Mouse (Mus musculus) lung, adult 2 months (tissue): ENCODE measurements around the gene Tex52.

ENCODE experiments used
- CTCF ChIP-seq: fragments of 200-500 bp; IDR thresholded peaks from 2 replicates; pipeline ENCODE4 v1.5.1; 2011; ENCODE audit warnings: mild to moderate bottlenecking, low read length, control low read depth; ENCODE audit not compliant: insufficient read depth
- POLR2A ChIP-seq: fragments of 200-500 bp; IDR thresholded peaks from 2 replicates; pipeline ENCODE4 v1.6.1; 2011; ENCODE audit warnings: low read depth, mild to moderate bottlenecking, control low read depth, low read length, borderline replicate concordance; ENCODE audit errors: extremely low read depth

GRCm38 (mm10) chr6:128398996-128399395 is 23.7 kb downstream of the Tex52 start, which contains the start of gene Nrip2:
- TF ChIP-seq POLR2A (no peak), CTCF (no peak)
